Comparison of ENCODE assay signal across 9 mouse cellular contexts in the genomic region with DNA sequence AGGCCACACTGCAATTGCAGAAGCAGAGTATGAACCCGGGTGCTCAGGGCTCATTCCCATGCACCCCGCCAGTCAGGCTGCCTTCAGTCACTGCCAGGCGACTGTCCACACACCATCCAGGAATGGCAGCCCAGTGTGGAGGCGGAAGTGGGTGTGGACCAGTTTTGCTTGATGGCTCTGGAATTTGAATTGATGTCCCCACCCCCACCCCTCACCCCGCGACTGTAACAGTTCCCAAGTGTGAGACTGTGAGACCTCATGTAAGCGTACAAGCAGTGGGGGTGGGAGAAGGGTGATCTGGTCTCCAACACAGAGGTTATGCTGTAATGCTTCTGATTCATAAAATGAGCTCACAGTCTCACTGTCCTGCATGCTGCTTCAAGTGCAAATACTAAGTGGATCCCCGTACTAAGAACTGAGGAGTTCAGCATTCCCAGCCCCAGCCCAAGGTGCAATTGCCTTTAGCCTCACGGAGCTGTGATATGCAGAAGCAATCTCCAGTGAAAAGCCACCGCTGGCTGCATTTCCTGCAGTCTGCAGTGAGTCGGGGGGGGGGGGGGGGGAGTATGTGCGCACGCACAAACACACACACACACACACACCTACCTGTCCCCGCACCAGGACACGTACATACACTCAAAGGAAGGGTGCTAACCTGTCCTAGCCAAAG. TPM values are rescaled to one million over a fixed set of nuclear protein-coding genes. Genes with fewer than 3 reads are reported as not detected.
DNase-seq lines count a peak whose midpoint lies in the region; ATAC-seq lines count a peak whose summit lies in the region.
"Had no signal": no experiment of that assay in that cellular context is flagged by ENCODE, and none has a peak within 500 bp of the region (broad histone marks: within the 10 kb centered on the region; RNA-seq: fewer than 3 reads in every experiment).

No protein-coding gene starts in this region.

- 35% methylated on average over 14 of the region's 15 CpGs for WGBS in stomach, embryonic 16.5 days

- peak; percentile 28 for DNase-seq in cerebellum, adult 11-12 months
- no peak for DNase-seq in cerebellum, adult 9-10 months
- DNase-seq in right cerebral cortex, postnatal 14 days: peak; percentile 7
- DNase-seq in right cerebral cortex, postnatal 25 days: no peak
- peak; percentile 49 to 68 for DNase-seq in kidney, postnatal 4 days
- no peak for DNase-seq in cerebellum, postnatal 4 days (ENCODE audit: low spot score in 2 of 2)

- no peak overlapping the region for H3K27ac ChIP-seq in stomach, embryonic 16.5 days (ENCODE audit: low read length)
- H3K27ac ChIP-seq: midbrain, embryonic 12.5 days had no signal

- no peak overlapping the region for H3K4me3 ChIP-seq in stomach, embryonic 16.5 days (replicated peaks; ENCODE audit: low read length)
- H3K4me3 ChIP-seq: midbrain, embryonic 12.5 days had no signal

- H3K36me3 ChIP-seq in stomach, embryonic 16.5 days (ENCODE audit: control insufficient read depth, insufficient read depth, low read length): no peaks in the 10 kb centered on the region

- H3K4me2 ChIP-seq in stomach, embryonic 16.5 days (ENCODE audit: low read depth, low read length): no peak overlapping the region

- H3K9ac ChIP-seq in stomach, embryonic 16.5 days (ENCODE audit: low read length): 0 out of 2 replicates have a peak overlapping the region, but pooled peaks have one; percentile 13

- ATAC-seq in stomach, embryonic 16.5 days (ENCODE audit: insufficient read depth, low FRiP score): no peak
- no peak for ATAC-seq in granulocyte monocyte progenitor cell, adult 5-6 weeks (replicated peaks; ENCODE audit: poor library complexity, severe bottlenecking)

- H3K27me3 ChIP-seq in stomach, embryonic 16.5 days (ENCODE audit: control insufficient read depth, insufficient read depth, low read length): no peaks in the 10 kb centered on the region

- H3K9me3 ChIP-seq in stomach, embryonic 16.5 days (replicated peaks; ENCODE audit: control insufficient read depth, low read length): no peaks in the 10 kb centered on the region
- H3K9me3 ChIP-seq: midbrain, embryonic 12.5 days had no signal

- peaks cover 75% of the 10 kb centered on the region for H3K4me1 ChIP-seq in stomach, embryonic 16.5 days (ENCODE audit: control insufficient read depth, insufficient read depth, low read length)

RNA-seq across cellular contexts. Expression of gene Elmsan1, which starts 28.4 kb away (rescaled TPM):
- 8.7 and 9.4 TPM in 2 replicates for polyA plus RNA-seq in stomach, embryonic 16.5 days (2015; fragmentation: Nextera tagmentation; extraction: Ambion mirVana)
- 12.7 and 15.1 TPM in 2 replicates for total RNA-seq in granulocyte monocyte progenitor cell, adult 5-6 weeks (2014; fragmentation: Nextera tagmentation)
- 7.8 and 10.1 TPM in 2 replicates for total RNA-seq in granulocyte monocyte progenitor cell, adult 5-6 weeks (2017)

RNA-seq across cellular contexts. Expression of gene Pnma1, which starts 42.0 kb away (rescaled TPM):
- polyA plus RNA-seq in stomach, embryonic 16.5 days (2015; fragmentation: Nextera tagmentation; extraction: Ambion mirVana): 0.70 and 0.71 TPM in 2 replicates
- total RNA-seq in granulocyte monocyte progenitor cell, adult 5-6 weeks (2014; fragmentation: Nextera tagmentation): 0.26 and 0.47 TPM in 2 replicates
- total RNA-seq in granulocyte monocyte progenitor cell, adult 5-6 weeks (2017): 0.17 TPM in 1 of 2 replicates, not detected in the other

Comparison
In these comparisons a context has a peak if more than half of its experiments do, and no peak if none do; other contexts are left out.
1. DNase-seq: peak in cerebellum, adult 11-12 months (single experiment), right cerebral cortex, postnatal 14 days (single experiment) and kidney, postnatal 4 days (2 of 2); none in cerebellum, adult 9-10 months (single experiment), right cerebral cortex, postnatal 25 days (single experiment) and cerebellum, postnatal 4 days (0 of 2).